Mouse (Mus musculus): Measurements from ENCODE around the gene Mzt1.
"Not testable (repeated sequence)": the region's sequence is repeated elsewhere in the genome, so short reads cannot be mapped to it uniquely, and the experiment has no call there.

The Mzt1 gene

GRCm38 (mm10) chr14:99046031-99046781 lies at the start of gene Mzt1, which contains the start of gene Bora:
Gene Mzt1, minus strand, starts transcription at chr14:99046134.
Gene Bora, plus strand, starts transcription at chr14:99046222.
- DNase-seq = peak; percentile 90

DNA sequence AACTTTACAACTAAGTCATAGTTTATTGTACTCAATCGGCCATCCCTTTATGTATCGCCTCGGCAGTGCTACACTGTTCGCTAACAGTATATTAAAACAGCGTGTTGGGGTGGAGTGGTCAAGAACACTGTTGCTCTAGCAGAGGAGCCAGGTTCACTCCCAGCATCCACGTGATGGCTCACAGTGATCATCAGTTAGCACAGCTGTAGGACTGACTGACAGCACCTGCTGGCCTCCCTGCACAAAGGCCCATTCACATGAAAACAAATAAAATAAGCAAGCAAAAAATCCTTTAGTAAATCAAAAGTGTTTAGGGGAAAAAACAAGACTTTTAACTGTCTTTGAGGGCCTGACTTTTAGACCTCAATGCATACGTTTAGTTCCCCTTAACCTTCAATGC lies 43.0 kb upstream of the Mzt1 start:
- no peak for DNase-seq

DNA sequence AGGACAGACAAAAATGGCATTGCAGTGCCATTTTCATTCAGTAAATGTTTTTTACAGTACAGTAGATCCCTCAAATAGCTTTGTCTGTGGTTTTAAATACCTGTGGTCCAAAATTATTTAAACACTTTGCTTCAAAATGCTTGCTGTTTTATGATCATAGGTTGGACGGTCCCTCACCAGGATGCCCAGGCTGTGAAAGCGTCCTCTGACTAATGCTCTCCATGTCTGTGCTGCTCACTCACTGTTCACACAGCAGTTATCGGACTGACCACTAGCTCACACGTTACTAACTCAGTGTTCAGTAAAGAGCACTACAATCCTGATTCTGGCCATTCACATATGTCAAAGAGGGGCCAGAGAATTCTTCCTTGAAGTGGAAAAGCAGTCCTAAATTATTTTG lies 25.2 kb upstream of the Mzt1 start:
- no peak for DNase-seq

DNA sequence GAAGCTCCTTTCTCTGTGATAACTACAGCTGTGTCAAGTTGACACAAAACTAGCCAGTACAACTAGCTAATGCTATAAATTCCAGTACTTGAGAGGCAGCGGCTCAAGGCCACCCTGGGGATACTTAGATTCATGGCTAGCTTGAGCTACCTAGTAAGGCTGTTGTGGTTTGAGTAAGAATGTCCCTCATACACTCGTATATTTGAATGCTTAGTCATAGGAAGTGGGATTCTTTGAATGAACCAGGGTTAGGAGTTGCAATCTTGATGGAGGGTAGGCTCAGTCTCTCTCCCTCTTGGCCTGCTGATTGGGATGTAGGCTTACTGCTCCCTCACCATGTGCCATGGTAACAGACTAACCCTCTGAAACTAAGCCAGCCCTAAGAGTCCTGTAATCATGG lies 17.2 kb upstream of the Mzt1 start:
- no peak for DNase-seq

DNA sequence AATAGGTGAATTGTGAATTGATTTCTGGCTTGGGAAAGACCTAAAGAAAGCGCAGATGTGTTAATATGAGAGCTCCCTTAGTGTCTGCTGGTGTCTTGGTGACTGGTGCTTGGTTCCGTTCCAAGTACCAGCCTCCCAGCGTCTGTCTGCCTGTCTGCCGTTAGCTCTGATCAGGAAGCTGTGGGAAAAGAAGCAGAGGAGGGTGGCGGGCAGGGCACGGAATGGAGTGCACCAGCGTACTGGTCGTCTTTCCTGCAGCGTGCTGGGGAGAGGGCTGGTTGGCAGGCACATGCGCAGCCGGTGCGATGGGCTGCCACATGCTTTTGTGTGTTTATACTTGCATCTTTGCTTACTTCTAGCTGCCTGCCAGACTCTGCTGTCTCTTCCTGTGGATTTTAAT lies 14.7 kb upstream of the Mzt1 start:
- DNase-seq = no peak

DNA sequence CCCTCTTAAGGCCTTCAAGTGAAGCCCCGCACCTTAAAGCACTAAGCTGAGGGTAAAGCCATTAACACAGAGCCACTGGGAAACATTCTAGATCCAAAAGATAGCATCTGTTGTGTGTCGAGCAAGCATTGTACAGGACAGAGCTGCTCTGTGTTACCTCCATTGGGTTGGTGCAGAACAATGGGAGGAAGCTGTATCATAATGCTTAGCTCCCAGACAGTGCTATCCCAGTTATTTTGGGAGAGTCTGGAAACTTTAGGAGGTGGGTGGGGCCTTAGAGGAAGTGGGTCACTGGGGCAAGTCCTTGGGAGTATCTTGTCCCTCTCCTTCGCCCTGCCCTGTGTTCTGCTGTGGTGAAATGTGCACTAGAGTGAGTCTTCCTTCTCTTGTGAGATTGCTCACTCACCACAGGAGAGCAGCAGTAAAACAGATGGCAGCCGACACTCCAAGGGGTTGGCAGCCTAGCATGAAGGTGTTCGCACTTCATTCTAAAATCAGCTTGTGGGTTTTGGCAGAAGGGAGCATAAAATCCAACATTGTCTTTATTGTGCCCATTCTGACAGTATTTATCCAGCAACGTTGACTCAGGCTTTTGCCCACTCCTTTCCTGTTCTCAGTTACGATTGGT lies 13.1 kb upstream of the Mzt1 start:
- no peak for DNase-seq

- DNase-seq = no peak
Measured at GRCm38 (mm10) chr14:99046782-99047181, 848 bp upstream of the Mzt1 start.

- no peak for DNase-seq
Measured at GRCm38 (mm10) chr14:99045378-99046030, 430 bp downstream of the Mzt1 start.

DNA sequence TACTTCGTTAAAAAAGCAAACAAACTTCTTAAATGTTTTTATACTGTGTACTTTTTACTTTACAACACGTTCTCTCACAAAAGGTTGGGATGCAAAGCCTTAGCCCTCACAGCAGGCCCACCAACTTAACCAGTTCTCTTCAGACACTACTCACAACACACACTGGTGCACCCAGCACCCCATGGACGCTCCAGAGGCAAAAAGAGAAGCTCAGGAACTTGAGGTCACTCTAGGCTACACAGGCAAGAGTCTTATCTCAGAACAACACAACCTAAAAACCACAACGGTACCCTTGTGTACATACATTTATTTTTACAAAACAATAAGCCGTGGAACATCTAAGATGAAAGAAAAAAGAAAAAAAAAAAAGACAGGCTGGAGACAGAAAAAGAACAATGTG lies 1.2 kb downstream of the Mzt1 start:
- no peak for DNase-seq

- DNase-seq = no peak
Measured at GRCm38 (mm10) chr14:99044096-99044495, 1.8 kb downstream of the Mzt1 start.

GRCm38 (mm10) chr14:99043499-99043898 lies 2.4 kb downstream of the Mzt1 start:
- DNase-seq = no peak

DNA sequence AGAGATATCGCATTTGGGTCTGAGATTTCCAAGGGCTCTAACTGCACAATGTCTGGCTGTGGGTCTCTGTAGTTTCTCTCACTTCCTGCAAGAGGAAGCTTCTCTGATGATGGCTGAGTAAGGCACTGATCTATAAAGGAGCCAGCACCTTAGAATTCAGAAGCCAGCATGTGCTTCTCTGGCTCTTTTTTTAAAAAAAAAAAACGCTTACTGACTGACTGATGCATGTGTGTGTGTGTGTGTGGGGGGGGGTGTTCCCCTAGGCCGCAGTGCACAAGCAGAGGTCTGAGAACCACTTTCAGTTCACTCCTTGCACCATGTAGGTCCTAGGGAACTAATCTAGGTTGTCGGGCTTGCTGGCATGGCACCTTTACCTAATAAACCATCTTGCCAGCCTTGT lies 4.5 kb downstream of the Mzt1 start:
- no peak for DNase-seq

DNA sequence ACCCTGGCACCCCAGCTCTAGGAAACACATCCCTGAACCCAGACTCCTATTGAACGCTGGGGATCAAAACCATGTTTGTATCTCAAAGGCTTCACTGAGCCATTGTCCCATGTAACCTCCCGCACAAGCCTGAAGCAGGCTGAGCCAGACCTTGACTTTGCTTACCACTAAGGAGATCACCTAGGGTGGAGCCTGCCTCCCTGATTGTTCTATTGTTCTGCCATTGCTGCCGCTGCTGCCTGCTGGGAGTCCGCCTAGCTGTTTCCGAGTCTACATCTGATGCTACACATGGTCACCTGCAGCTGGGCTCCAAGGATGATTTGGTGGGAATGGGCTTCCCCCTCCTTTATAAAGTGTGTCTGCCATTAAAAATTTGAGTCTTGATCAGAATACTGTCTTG lies 6.6 kb downstream of the Mzt1 start:
- not testable (repeated sequence) for DNase-seq

GRCm38 (mm10) chr14:99037703-99038102 lies 8.2 kb downstream of the Mzt1 start:
- DNase-seq = no peak

- DNase-seq = no peak
Measured at GRCm38 (mm10) chr14:99036039-99036438, 9.9 kb downstream of the Mzt1 start.

GRCm38 (mm10) chr14:99034851-99035250 lies 11.1 kb downstream of the Mzt1 start:
- not testable (repeated sequence) for DNase-seq

DNA sequence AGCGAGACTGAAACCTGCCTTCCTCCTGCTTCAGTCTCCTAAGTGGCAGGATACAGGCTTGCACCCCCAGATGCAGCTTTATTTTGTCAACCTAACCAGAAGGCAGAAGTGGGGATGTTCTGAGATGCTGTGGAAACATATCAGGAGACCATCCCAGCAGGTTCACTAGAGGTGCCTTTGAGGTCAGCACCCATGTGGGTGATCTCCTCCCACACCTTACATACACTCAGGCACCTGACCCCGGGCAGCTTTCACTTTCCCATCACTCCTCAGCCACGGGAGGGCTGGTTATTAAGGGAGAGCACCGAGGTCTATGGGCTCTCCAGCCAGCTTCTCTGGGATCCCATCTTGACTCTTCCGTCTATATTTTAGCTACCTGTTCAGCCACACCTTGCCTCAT lies 13.3 kb downstream of the Mzt1 start:
- no peak for DNase-seq

GRCm38 (mm10) chr14:99031337-99031873 lies 14.5 kb downstream of the Mzt1 start:
- DNase-seq = no peak

DNA sequence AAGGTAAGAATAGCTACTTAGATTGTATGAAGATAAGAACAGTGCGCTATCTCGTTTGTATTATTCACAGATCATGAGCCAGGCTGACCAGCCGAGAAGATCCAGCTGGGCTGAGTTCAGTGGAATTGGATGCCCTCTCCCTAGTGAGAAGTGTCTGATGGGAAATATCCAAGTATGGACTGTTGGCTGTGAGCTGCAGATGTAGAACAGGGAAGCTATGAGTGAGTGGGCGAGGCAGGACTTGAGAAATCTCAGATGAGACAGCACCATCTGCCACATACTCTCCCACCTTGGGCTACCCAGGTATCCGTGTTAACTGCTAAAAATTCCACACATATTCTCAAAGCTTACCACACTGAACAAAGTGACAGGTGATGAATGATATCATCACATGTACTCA lies 15.9 kb downstream of the Mzt1 start:
- no peak for DNase-seq

- no peak for DNase-seq
Measured at GRCm38 (mm10) chr14:99022346-99023086, 23.4 kb downstream of the Mzt1 start.

DNA sequence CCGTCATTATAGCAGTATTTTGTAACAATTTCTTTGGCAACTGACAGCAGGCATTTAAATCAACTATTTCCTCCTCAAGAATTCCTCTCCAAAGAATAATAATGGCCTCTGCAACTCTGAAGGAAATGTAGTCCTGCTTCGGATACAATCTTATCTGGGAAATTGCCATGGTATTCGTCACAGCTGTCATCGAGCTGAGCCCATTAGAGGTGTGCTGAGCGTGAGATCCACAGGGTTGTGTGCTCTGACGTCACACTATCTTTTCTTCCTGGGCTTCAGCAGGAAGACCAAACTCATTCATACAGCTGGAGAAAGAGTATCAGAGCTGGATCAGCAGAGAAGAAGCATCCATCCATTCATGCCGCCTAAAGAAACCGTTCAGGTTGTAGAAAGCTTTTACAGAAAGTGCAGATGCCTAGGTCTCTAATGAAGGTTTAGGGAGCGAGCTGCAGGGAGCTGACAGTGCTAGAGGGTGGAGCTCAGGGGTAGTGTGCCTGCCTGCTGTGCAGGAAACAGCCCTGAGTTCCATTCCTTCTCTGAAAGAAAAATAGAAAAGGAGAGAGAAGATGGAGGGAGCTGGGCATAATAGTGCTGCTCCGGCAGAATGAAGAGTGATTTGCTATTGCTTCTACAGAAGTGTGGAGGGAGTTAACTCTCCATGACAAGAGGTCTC lies 26.7 kb downstream of the Mzt1 start:
- no peak for DNase-seq

DNA sequence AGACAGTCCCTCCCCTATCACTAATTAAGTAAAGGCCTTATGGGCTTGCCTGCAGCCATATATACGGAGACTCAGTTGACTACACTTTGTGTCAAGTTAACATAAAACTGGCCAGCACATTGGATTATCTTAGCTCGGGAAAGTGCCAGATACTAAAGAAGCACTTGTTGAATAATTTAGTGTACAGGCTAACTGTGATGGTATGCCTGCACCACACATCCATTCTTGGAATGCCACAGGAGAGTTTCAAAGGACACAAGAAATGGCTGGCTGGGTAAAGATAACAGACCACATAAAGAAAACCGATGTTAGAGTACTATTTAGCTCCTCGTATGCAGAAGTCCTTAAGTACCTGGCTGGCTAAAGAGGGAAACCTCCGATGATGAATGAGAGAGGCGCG lies 27.2 kb downstream of the Mzt1 start:
- no peak for DNase-seq

- no peak for DNase-seq
Measured at GRCm38 (mm10) chr14:99010920-99011313, 35.0 kb downstream of the Mzt1 start.

Measured in lung, postnatal 14 days (tissue).